7 mouse cellular contexts compared by ENCODE assay signal in genomic region chr19:4294381-4295097, GRCm38 (mm10). TPM values are rescaled to one million over a fixed set of nuclear protein-coding genes. Genes with fewer than 3 reads are reported as not detected.
DNase-seq lines count a peak whose midpoint lies in the region; ATAC-seq and TF ChIP-seq lines count a peak whose summit lies in the region.

No protein-coding gene starts in this region.

- H3K9ac ChIP-seq in heart, embryonic 12.5 days: no peak overlapping the region
- no peak overlapping the region for H3K9ac ChIP-seq in hindbrain, postnatal 0 days (replicated peaks; ENCODE audit: low read length)

- ATAC-seq in activated CD4-positive, CD25-positive, alpha-beta regulatory T cell, adult 4 months: peak; percentile 85
- ATAC-seq in heart, embryonic 12.5 days (ENCODE audit: insufficient number of reproducible peaks, low FRiP score): peak; percentile 43; the same call in 1 of the 2 replicates
- peak; percentile 53; the same call in 1 of the 2 replicates for ATAC-seq in megakaryocyte-erythroid progenitor cell, adult 5-6 weeks (replicated peaks; ENCODE audit: low FRiP score, low TSS enrichment, poor library complexity, severe bottlenecking)
- no peak for ATAC-seq in hindbrain, postnatal 0 days

- WGBS in heart, embryonic 12.5 days: 60% methylated on average over 14 of the region's 14 CpGs
- WGBS in hindbrain, postnatal 0 days: 73% methylated on average over 14 of the region's 14 CpGs

- no peaks in the 10 kb centered on the region for H3K9me3 ChIP-seq in E14TG2a.4 (ENCODE audit: low read length)
- H3K9me3 ChIP-seq in heart, embryonic 12.5 days (replicated peaks): no peaks in the 10 kb centered on the region
- H3K9me3 ChIP-seq in hindbrain, postnatal 0 days (ENCODE audit: low read length): no peaks in the 10 kb centered on the region

- peaks cover 60% of the 10 kb centered on the region for H3K36me3 ChIP-seq in E14TG2a.4 (ENCODE audit: insufficient read depth, low read length)
- peaks cover 45% of the 10 kb centered on the region for H3K36me3 ChIP-seq in heart, embryonic 12.5 days
- peaks cover 34% of the 10 kb centered on the region for H3K36me3 ChIP-seq in hindbrain, postnatal 0 days (ENCODE audit: insufficient read depth, low read length)

- no peak for TF ChIP-seq CTCF in E14TG2a.4 (conservative IDR thresholded peaks at IDR 0.05; ENCODE audit: low read length)
- TF ChIP-seq CTCF in hindbrain, postnatal 0 days (IDR thresholded peaks at IDR 0.05; ENCODE audit: low read depth): no peak

- H3K4me2 ChIP-seq in heart, embryonic 12.5 days: no peak overlapping the region
- no peak overlapping the region for H3K4me2 ChIP-seq in hindbrain, postnatal 0 days (ENCODE audit: low read depth, low read length)

- H3K4me3 ChIP-seq in E14TG2a.4 (replicated peaks; ENCODE audit: low read length): peak overlapping the region; percentile 77
- H3K4me3 ChIP-seq in heart, embryonic 12.5 days: no peak overlapping the region
- no peak overlapping the region for H3K4me3 ChIP-seq in hindbrain, postnatal 0 days (ENCODE audit: low read length)

- peak; percentile 80 to 82 for DNase-seq in kidney, postnatal 36 days
- no peak for DNase-seq in urinary bladder, adult 2 months (ENCODE audit: low spot score)
- no peak for DNase-seq in hindbrain, postnatal 0 days (ENCODE audit: low spot score)

- peak overlapping the region; percentile 32; the same call in 1 of the 2 replicates for H3K27ac ChIP-seq in heart, embryonic 12.5 days (ENCODE audit: poor library complexity, severe bottlenecking)
- H3K27ac ChIP-seq in hindbrain, postnatal 0 days: no peak overlapping the region

- H3K4me1 ChIP-seq in E14TG2a.4 (replicated peaks; ENCODE audit: low read depth, low read length): peaks cover 87% of the 10 kb centered on the region
- H3K4me1 ChIP-seq in heart, embryonic 12.5 days (replicated peaks): peaks cover 27% of the 10 kb centered on the region
- H3K4me1 ChIP-seq in hindbrain, postnatal 0 days (ENCODE audit: insufficient read depth, low read length): no peaks in the 10 kb centered on the region

- no peaks in the 10 kb centered on the region for H3K27me3 ChIP-seq in E14TG2a.4 (ENCODE audit: insufficient read depth, low read length)
- H3K27me3 ChIP-seq in heart, embryonic 12.5 days (replicated peaks): no peaks in the 10 kb centered on the region
- H3K27me3 ChIP-seq in hindbrain, postnatal 0 days (ENCODE audit: insufficient read depth, low read length): no peaks in the 10 kb centered on the region

RNA-seq across cellular contexts. Expression of gene Grk2, which starts 11.5 kb away (rescaled TPM):
- 100 to 1,000 TPM in 1 of 2 experiments, 10 to 100 TPM in 1; 83.4 to 101 TPM for polyA plus RNA-seq in activated CD4-positive, CD25-positive, alpha-beta regulatory T cell, adult 4 months (2017; shearing (Covaris generic))
- 12.6 and 15.6 TPM in 2 replicates for polyA plus RNA-seq in heart, embryonic 12.5 days (2016; fragmentation: Nextera tagmentation; extraction: Ambion mirVana)
- 103 and 118 TPM in 2 replicates for total RNA-seq in megakaryocyte-erythroid progenitor cell, adult 5-6 weeks (2014; fragmentation: Nextera tagmentation)
- total RNA-seq in megakaryocyte-erythroid progenitor cell, adult 5-6 weeks (2017): 81.8 and 93.1 TPM in 2 replicates
- polyA plus RNA-seq in urinary bladder, adult 2 months (2012; rRNA removed): 69.4 and 74.6 TPM in 2 replicates
- 138 and 142 TPM in 2 replicates for total RNA-seq in hindbrain, postnatal 0 days (2014; rRNA removed)
- polyA plus RNA-seq in hindbrain, postnatal 0 days (2015; fragmentation: Nextera tagmentation; extraction: Ambion mirVana): 25.8 and 26.2 TPM in 2 replicates

RNA-seq across cellular contexts. Expression of gene Ankrd13d, which starts 11.6 kb away (rescaled TPM):
- polyA plus RNA-seq in activated CD4-positive, CD25-positive, alpha-beta regulatory T cell, adult 4 months (2017; shearing (Covaris generic)): 1 to 10 TPM; 1.5 to 2.1 TPM
- 1.6 and 2.0 TPM in 2 replicates for polyA plus RNA-seq in heart, embryonic 12.5 days (2016; fragmentation: Nextera tagmentation; extraction: Ambion mirVana)
- total RNA-seq in megakaryocyte-erythroid progenitor cell, adult 5-6 weeks (2014; fragmentation: Nextera tagmentation): 1.0 and 2.2 TPM in 2 replicates
- total RNA-seq in megakaryocyte-erythroid progenitor cell, adult 5-6 weeks (2017): 0.61 TPM in 1 of 2 replicates, not detected in the other
- polyA plus RNA-seq in urinary bladder, adult 2 months (2012; rRNA removed): 13.6 and 18.6 TPM in 2 replicates
- 97.2 and 121 TPM in 2 replicates for total RNA-seq in hindbrain, postnatal 0 days (2014; rRNA removed)
- polyA plus RNA-seq in hindbrain, postnatal 0 days (2015; fragmentation: Nextera tagmentation; extraction: Ambion mirVana): 70.9 and 71.5 TPM in 2 replicates

RNA-seq across cellular contexts. Expression of gene Ssh3, which starts 25.6 kb away (rescaled TPM):
- polyA plus RNA-seq in activated CD4-positive, CD25-positive, alpha-beta regulatory T cell, adult 4 months (2017; shearing (Covaris generic)): 10 to 100 TPM in 1 of 2 experiments, 1 to 10 TPM in 1; 8.8 to 11.4 TPM
- 4.5 and 4.7 TPM in 2 replicates for polyA plus RNA-seq in heart, embryonic 12.5 days (2016; fragmentation: Nextera tagmentation; extraction: Ambion mirVana)
- total RNA-seq in megakaryocyte-erythroid progenitor cell, adult 5-6 weeks (2014; fragmentation: Nextera tagmentation): 5.9 and 27.6 TPM in 2 replicates
- 7.0 and 8.6 TPM in 2 replicates for total RNA-seq in megakaryocyte-erythroid progenitor cell, adult 5-6 weeks (2017)
- 83.3 and 90.8 TPM in 2 replicates for polyA plus RNA-seq in urinary bladder, adult 2 months (2012; rRNA removed)
- 64.6 and 69.6 TPM in 2 replicates for total RNA-seq in hindbrain, postnatal 0 days (2014; rRNA removed)
- polyA plus RNA-seq in hindbrain, postnatal 0 days (2015; fragmentation: Nextera tagmentation; extraction: Ambion mirVana): 18.9 and 21.8 TPM in 2 replicates

Comparison
In these comparisons a context has a peak if more than half of its experiments do, and no peak if none do; other contexts are left out.
1. DNase-seq: peak in kidney, postnatal 36 days (2 of 2); none in urinary bladder, adult 2 months (single experiment) and hindbrain, postnatal 0 days (single experiment).